Mouse (Mus musculus) kidney, postnatal 10 days (tissue): Measurements from ENCODE around the gene Metap1d.

Experiments used
- DNase-seq: peaks from one replicate; pipeline ENCODE4 v3.0.0; 2021; ENCODE audit warnings: mixed read lengths

Gene Metap1d

GRCm38 (mm10) chr2:71475760-71476159 lies 22.7 kb downstream of the Metap1d start:
- DNase-seq = no peak

- no peak for DNase-seq
These were observed 24.7 kb downstream of the Metap1d start for GRCm38 (mm10) chr2:71477787-71478186.

- no peak for DNase-seq
These were observed 26.8 kb downstream of the Metap1d start for GRCm38 (mm10) chr2:71479917-71480316.

- no peak for DNase-seq
These were observed 28.7 kb downstream of the Metap1d start for GRCm38 (mm10) chr2:71481825-71482224.

- DNase-seq = no peak
These were observed 30.1 kb downstream of the Metap1d start for GRCm38 (mm10) chr2:71483046-71483716.

GRCm38 (mm10) chr2:71483717-71484066 lies 30.6 kb downstream of the Metap1d start:
- no peak for DNase-seq

- DNase-seq = no peak
These were observed 38.2 kb downstream of the Metap1d start for GRCm38 (mm10) chr2:71491295-71491694.

- no peak for DNase-seq
These were observed 40.1 kb downstream of the Metap1d start for GRCm38 (mm10) chr2:71493161-71493683.

GRCm38 (mm10) chr2:71494503-71494902 lies 41.4 kb downstream of the Metap1d start:
- no peak for DNase-seq

GRCm38 (mm10) chr2:71494971-71495370 lies 41.9 kb downstream of the Metap1d start:
- no peak for DNase-seq

GRCm38 (mm10) chr2:71497175-71497574 lies 44.1 kb downstream of the Metap1d start:
- no peak for DNase-seq

GRCm38 (mm10) chr2:71499276-71500230 lies 46.5 kb downstream of the Metap1d start:
- no peak for DNase-seq

GRCm38 (mm10) chr2:71504852-71505251 lies 51.8 kb downstream of the Metap1d start:
- no peak for DNase-seq

- DNase-seq = no peak
These were observed 58.1 kb downstream of the Metap1d start for GRCm38 (mm10) chr2:71511209-71511608.

GRCm38 (mm10) chr2:71512326-71512725 lies 59.2 kb downstream of the Metap1d start:
- no peak for DNase-seq

GRCm38 (mm10) chr2:71516995-71517394 lies 63.9 kb downstream of the Metap1d start:
- no peak for DNase-seq

- no peak for DNase-seq
These were observed 64.5 kb downstream of the Metap1d start for GRCm38 (mm10) chr2:71517466-71518099.

GRCm38 (mm10) chr2:71522871-71523270 lies 69.8 kb downstream of the Metap1d start:
- no peak for DNase-seq

GRCm38 (mm10) chr2:71523431-71523830 lies 70.4 kb downstream of the Metap1d start:
- no peak for DNase-seq

GRCm38 (mm10) chr2:71524763-71525162 lies 71.7 kb downstream of the Metap1d start:
- DNase-seq = no peak

- DNase-seq = no peak
These were observed 73.7 kb downstream of the Metap1d start for GRCm38 (mm10) chr2:71526595-71527322.

GRCm38 (mm10) chr2:71527323-71528013 lies 74.4 kb downstream of the Metap1d start:
- DNase-seq = no peak
